Mouse (Mus musculus) embryonic facial prominence, embryonic 10.5 days (tissue): Measurements from ENCODE around the gene Cep170b. TPM values are rescaled to one million over a fixed set of nuclear protein-coding genes. Genes with fewer than 3 reads are reported as not detected.

Experiments used
- DNase-seq: peaks from one replicate; pipeline ENCODE4 v3.0.0-alpha.2; 2017; ENCODE audit warnings: low spot score
- H3K27ac ChIP-seq: fragments of 300-500 bp; sonication (generic); replicated peaks from 2 replicates; pipeline ENCODE4 v1.5.1; 2016; ENCODE audit warnings: mild to moderate bottlenecking
- H3K27me3 ChIP-seq: fragments of 300-500 bp; sonication (generic); replicated peaks from 2 replicates; pipeline ENCODE4 v1.6.1; 2016; ENCODE audit warnings: low read depth, mild to moderate bottlenecking; ENCODE audit not compliant: poor library complexity, severe bottlenecking
- H3K36me3 ChIP-seq: fragments of 300-500 bp; sonication (generic); replicated peaks from 2 replicates; pipeline ENCODE4 v1.6.1; 2016; ENCODE audit warnings: mild to moderate bottlenecking, moderate library complexity
- H3K4me1 ChIP-seq: fragments of 300-500 bp; sonication (generic); 2 replicates; pipeline ENCODE4 v1.6.1; 2016
- H3K4me3 ChIP-seq: fragments of 300-500 bp; sonication (generic); 2 replicates; pipeline ENCODE4 v1.5.1; 2016; ENCODE audit warnings: mild to moderate bottlenecking, moderate library complexity
- H3K9me3 ChIP-seq: fragments of 300-500 bp; sonication (generic); 2 replicates; pipeline ENCODE4 v1.6.1; 2016; ENCODE audit warnings: mild to moderate bottlenecking
- WGBS: fragments of 180-500 bp; shearing (Covaris S2); methylation state at CpG from one replicate; pipeline ENCODE4 v1.1.7; 2016; 5-methylcytosine and 5-hydroxymethylcytosine counted together
- polyA plus RNA-seq: library from polyadenylated mRNA; unstranded; fragments of >200 nt; fragmentation: Nextera tagmentation; extraction: Ambion mirVana; gene quantifications from 2 replicates; pipeline ENCODE4 v1.2.1, GENCODE M21; 2016

Cep170b gene
- polyA plus RNA-seq, 1 experiment from 2014 or later, result 10.6 TPM

DNA sequence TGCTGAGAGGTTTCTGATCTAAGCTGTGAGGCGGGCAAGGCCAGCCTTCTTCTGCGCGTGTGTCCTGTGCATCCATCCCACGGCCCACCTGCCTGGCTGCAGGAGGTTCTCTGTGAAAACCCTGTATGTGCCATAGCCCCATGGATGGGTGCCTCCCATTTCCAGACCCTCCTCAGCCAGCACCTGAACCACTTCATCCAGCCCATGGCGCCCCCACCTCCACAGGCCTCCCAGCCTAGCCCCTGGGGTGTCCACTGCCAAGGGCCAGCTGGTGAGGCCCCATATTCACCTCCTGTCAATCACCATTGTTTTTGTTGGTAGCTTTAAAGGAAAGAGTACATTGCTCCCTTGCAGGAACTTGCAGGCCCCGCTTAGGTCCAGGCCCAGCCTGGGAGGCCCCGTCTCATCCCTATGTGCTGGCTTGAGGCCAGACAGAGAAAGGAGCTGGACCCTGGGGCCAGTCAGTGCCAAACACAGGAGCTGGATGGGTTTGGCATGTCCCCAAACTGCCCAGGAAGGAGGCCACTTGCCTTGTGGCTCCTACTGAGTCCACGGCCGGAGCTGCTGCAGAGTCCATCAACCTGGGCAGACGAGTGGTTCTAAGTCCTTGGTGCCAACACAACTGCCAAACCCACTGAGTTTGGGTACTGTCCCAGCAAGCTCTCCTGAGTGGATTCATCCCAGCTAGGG is 24.8 kb downstream of the Cep170b start:
- no peak overlapping the region for H3K27ac ChIP-seq
- no peak for DNase-seq

DNA sequence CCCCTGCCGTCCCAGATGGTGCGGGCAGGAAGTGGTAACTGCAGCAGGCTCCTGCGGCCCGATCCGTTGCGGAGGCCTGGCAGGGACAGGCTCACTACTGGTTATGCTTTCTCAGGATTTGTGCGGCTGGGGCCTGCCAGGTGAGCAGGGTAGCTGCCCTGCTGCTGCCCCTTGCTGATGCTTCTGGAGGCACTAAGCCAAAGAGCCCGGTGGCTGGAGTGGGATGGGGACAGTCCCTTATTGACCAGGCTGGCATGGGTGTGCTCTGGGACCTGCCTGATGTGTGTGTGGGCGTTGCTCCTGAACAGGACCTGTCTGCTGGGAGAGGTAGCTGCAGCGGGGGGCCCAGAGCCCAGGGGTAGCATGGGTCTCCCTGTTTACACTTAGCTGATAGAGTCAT is 25.5 kb downstream of the Cep170b start:
- H3K9me3 ChIP-seq, result no peaks in the 10 kb centered on the region
- H3K4me3 ChIP-seq, result no peak overlapping the region
- WGBS, result 86% methylated on average over 10 of the region's 10 CpGs
- no peaks in the 10 kb centered on the region for H3K27me3 ChIP-seq
- no peak for DNase-seq
- peaks cover 26% of the 10 kb centered on the region for H3K36me3 ChIP-seq
- no peak overlapping the region for H3K27ac ChIP-seq
- peaks cover 46% of the 10 kb centered on the region for H3K4me1 ChIP-seq

More for the DNA sequence above, 24.8 kb downstream of the Cep170b start:
- WGBS, result 90% methylated on average over 10 of the region's 10 CpGs
- Histone ChIP-seq H3K4me3 (no peak overlapping the region), H3K4me1 (peaks cover 50% of the 10 kb centered on the region), H3K36me3 (peaks cover 31% of the 10 kb centered on the region), H3K27me3 (no peaks in the 10 kb centered on the region), H3K9me3 (no peaks in the 10 kb centered on the region)

DNA sequence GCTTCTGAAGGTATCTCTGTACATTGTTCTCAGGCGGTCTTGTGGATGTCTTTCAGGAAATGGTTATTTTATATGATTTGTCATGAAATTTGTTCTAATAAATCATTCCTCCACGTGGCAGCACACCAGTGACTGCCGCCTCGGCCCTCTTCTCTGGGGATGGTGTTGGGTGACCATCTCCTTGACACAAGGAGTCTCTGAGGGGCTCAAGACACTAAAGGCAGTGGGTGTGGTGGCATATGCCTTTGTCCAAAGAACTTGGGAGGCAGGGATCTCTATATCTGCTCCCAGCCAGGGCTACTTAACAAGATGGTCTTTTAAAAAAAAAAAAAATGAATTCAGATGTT is 26.2 kb downstream of the Cep170b start:
- Histone ChIP-seq H3K27ac (no peak overlapping the region), H3K4me1 (peaks cover 45% of the 10 kb centered on the region), H3K36me3 (peaks cover 23% of the 10 kb centered on the region), H3K27me3 (no peaks in the 10 kb centered on the region), H3K4me3 (no peak overlapping the region), H3K9me3 (no peaks in the 10 kb centered on the region)
- no peak for DNase-seq
- WGBS, result 80% methylated on average over 4 of the region's 4 CpGs

DNA sequence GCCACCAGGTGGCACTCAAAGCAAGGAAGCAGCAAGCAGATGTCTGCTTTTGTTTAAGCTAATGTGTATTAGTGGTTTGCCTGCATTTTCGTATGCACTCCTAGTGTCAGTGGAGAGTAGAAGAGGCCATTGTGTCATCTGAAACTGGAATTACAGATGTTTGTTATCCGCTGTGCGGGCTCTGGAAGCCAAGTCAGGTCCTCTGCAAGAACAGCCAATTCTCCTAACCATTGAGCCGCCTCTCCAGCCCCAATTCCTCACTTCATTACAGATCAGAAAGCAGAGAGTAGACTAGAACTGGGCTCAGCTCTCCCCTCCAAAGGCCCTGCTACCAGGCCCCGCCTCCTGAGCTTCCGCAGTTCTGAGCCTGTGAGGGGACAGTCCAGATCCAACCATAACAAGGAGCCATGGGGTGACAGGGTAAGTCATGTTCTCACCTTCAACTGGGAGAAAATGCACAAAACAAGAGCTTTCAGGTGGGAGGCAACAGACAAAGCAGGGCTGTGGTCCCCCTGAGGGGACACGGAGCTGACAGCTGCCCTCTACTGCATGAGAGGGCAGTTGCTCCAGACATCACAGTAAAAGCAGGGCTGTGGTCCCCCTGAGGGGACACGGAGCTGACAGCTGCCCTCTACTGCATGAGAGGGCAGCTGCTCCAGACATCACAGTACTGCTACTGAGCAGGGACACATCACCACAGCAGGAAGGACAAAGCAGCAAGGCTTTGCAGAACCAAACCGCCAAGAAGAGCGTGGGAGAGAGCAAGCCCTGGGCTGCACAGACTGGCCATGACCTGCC is 26.8 kb downstream of the Cep170b start:
- WGBS, result 16% methylated on average over 10 of the region's 10 CpGs
- Histone ChIP-seq H3K27ac (peak overlapping the region; percentile 85), H3K27me3 (no peaks in the 10 kb centered on the region), H3K4me3 (peak overlapping the region; percentile 37), H3K36me3 (peaks cover 23% of the 10 kb centered on the region), H3K9me3 (no peaks in the 10 kb centered on the region), H3K4me1 (peaks cover 45% of the 10 kb centered on the region)
- DNase-seq, result peak; percentile 57

DNA sequence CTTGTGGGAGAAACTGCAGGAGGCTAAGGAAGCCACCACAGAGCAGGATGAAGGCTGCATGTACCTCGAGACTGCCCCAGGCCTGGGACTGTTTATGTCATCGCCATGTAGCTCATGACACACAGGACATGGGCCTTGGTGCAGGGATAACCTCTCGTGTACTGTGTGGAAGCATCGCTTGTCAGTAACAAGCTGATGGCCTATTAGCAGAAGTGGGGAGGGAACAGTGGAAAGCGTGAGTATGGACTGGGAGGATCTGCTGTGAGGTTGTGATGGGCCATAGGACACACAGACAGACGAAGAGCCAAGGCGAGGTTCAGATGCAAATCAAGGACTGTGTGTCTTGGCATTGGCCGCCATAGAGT is 27.3 kb downstream of the Cep170b start:
- no peaks in the 10 kb centered on the region for H3K27me3 ChIP-seq
- H3K4me3 ChIP-seq, result no peak overlapping the region
- peaks cover 23% of the 10 kb centered on the region for H3K36me3 ChIP-seq
- H3K4me1 ChIP-seq, result peaks cover 41% of the 10 kb centered on the region
- 79% methylated on average over 8 of the region's 8 CpGs for WGBS
- no peaks in the 10 kb centered on the region for H3K9me3 ChIP-seq
- DNase-seq, result no peak
- peak overlapping the region; percentile 85 for H3K27ac ChIP-seq

DNA sequence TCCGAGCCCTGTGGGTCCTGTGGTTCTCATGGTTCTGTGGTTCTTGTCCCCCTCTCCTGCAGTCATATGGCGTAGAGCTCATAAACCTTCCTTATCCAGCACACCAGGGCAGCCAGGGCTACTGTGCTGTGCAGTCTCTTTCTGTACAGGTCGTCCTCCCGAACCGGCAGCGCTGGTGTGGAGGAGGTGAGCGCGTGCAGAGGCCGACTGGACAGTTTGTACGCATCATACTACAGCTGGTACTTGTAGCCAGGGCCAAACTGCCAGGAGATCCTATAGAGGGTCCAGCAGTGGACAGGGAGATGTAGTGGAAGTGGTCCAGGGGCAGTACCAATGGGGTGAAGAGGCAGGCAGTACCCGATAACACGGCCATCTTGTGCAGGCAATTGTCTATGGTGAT is 30.7 kb downstream of the Cep170b start:
- Histone ChIP-seq H3K9me3 (no peaks in the 10 kb centered on the region), H3K4me3 (no peak overlapping the region), H3K36me3 (no peaks in the 10 kb centered on the region), H3K27me3 (no peaks in the 10 kb centered on the region), H3K27ac (no peak overlapping the region), H3K4me1 (peaks cover 12% of the 10 kb centered on the region)
- 87% methylated on average over 12 of the region's 12 CpGs for WGBS
- no peak for DNase-seq

DNA sequence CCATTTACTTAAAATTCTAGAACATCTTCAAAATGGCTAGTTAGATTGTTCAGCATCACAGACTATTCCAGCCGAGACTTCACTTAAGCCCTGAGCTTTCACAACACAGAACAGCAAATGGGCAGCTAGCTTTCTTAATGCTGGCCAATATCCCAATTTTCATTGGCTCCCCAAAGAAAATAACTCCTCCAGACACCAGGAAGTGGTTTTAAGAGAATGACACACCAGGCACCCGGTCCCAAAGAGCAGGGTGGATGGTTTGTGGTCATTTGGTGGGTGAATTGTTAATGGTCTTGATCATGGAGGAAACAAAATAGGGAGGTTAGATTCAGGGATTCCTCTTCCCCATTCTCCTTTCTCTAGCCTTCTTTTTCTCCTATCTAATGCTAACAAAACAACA is 32.1 kb downstream of the Cep170b start:
- Histone ChIP-seq H3K4me1 (peaks cover 5% of the 10 kb centered on the region), H3K4me3 (no peak overlapping the region), H3K9me3 (no peaks in the 10 kb centered on the region), H3K27me3 (no peaks in the 10 kb centered on the region), H3K27ac (no peak overlapping the region), H3K36me3 (no peaks in the 10 kb centered on the region)
- WGBS, result 67% methylated on average over 2 of the region's 2 CpGs
- no peak for DNase-seq

DNA sequence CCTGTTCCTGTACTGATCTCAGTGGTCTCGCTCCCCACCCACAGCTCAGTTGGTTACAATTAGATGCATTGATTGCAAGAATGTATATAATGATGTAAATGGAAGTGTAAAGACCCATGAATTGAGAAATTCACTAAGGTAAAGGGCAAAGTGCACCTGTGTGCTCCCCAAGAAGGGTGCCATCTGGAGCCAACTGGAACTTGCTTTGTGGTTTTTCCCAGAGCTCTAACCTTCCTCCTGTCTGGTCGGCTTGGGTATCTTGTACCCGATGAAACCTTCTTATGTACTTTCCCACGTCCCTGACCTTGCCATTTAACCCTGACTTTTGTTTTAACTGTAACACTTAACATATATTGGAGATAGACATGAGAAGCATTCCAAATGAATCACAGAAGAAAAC is 35.6 kb downstream of the Cep170b start:
- WGBS, result 76% methylated on average over 4 of the region's 4 CpGs

DNA sequence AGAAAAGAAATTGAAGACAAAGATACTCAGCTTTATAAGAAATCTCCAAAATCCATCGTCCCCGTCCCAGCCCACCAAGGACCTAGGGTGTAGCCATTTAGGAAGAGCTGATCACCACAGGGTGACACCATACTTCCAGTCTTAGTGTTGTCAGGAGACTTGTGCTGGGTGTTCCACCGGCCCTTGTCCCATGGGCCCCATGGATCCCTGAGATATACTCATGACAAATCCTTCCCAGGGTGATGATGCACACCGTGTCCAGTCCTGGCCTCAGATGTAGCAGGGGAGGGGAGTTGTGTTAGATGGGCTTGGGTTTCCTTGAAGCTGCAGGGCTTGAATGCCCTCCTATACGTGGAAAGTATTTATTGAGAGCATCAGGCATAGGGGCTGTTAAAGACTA is 37.6 kb downstream of the Cep170b start:
- no peak overlapping the region for H3K27ac ChIP-seq
- no peak overlapping the region for H3K4me3 ChIP-seq
- WGBS, result 90% methylated on average over 5 of the region's 5 CpGs
- H3K27me3 ChIP-seq, result no peaks in the 10 kb centered on the region
- no peaks in the 10 kb centered on the region for H3K9me3 ChIP-seq
- DNase-seq, result no peak
- H3K36me3 ChIP-seq, result no peaks in the 10 kb centered on the region
- H3K4me1 ChIP-seq, result peaks cover 9% of the 10 kb centered on the region; the same call in 1 of the 2 replicates

More for the DNA sequence above, 35.6 kb downstream of the Cep170b start:
- Histone ChIP-seq H3K4me1 (peaks cover 8% of the 10 kb centered on the region; the same call in 1 of the 2 replicates), H3K4me3 (no peak overlapping the region), H3K9me3 (no peaks in the 10 kb centered on the region), H3K36me3 (no peaks in the 10 kb centered on the region), H3K27me3 (no peaks in the 10 kb centered on the region), H3K27ac (no peak overlapping the region)
- no peak for DNase-seq

DNA sequence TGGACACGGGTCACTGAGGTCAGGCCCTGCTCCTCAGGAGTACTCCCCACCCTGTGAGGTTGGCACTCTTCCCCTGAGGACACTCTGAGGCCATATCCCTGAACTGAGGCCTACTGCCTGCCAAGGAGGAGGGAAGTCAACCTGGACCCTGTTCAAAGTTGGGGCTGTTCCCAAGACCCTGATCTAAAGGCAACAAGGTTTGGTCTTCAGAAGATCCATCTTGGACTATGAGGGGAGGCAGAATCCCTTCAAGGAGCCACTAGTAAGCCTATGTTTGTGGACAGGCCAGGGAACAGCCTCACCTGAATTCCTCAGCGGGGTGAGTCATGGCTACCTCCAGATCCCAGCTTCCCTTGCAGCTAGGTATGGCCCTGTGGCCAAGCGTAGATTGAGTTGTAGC is 39.2 kb downstream of the Cep170b start:
- 89% methylated on average over 3 of the region's 3 CpGs for WGBS
- Histone ChIP-seq H3K27me3 (no peaks in the 10 kb centered on the region), H3K4me1 (peaks cover 9% of the 10 kb centered on the region; the same call in 1 of the 2 replicates), H3K36me3 (no peaks in the 10 kb centered on the region), H3K9me3 (no peaks in the 10 kb centered on the region), H3K4me3 (no peak overlapping the region), H3K27ac (no peak overlapping the region)
- DNase-seq, result no peak

DNA sequence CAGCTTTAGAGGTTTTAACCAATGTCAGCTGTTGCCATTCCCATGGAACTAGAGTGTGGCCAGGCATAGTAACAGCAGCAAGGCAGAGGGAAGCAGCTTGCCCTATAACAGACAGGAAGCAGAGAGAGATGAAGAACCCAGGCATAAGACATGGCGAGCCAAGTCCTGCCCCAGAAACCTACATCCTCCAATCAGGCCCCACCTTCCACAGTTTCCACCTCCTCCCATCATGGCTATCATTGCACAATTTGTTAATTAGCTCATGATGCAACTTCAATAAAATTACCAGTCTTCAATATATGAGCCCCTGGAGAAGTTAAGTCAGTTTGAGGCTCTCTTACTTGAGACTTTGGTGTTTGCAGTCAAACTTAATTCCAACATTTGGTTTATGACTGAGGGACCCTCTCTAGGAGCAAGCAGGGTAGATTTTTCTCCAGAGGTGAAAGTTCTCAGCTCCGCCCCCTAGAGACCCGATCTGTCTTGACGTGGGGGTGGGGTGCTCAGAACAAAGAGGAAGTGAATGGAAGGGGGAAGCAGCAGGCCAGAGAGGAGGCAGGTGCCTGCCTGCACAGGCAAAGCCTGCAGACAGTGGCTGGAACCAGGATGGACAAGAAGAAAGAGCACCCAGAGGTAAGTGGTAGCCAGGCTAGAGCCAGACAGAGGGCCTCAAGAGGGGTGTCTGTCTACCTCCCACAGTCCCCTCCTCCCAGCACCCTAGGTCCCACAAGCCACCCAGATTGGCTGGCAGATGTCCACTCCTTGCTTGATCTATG is 40.1 kb downstream of the Cep170b start, which contains the start of gene Pld4:
Gene Pld4, plus strand, starts transcription at position 502 of the 773 bp plus-strand sequence.
- Histone ChIP-seq H3K4me3 (no peak within 1 kb of the TSS), H3K36me3 (no peaks in the 10 kb centered on the region), H3K27me3 (no peaks in the 10 kb centered on the region), H3K27ac (peak within 1 kb of the TSS; percentile 51), H3K4me1 (peaks cover 9% of the 10 kb centered on the region; the same call in 1 of the 2 replicates), H3K9me3 (no peaks in the 10 kb centered on the region)
- 43% methylated on average over 4 of the region's 4 CpGs for WGBS
- DNase-seq, result no peak

DNA sequence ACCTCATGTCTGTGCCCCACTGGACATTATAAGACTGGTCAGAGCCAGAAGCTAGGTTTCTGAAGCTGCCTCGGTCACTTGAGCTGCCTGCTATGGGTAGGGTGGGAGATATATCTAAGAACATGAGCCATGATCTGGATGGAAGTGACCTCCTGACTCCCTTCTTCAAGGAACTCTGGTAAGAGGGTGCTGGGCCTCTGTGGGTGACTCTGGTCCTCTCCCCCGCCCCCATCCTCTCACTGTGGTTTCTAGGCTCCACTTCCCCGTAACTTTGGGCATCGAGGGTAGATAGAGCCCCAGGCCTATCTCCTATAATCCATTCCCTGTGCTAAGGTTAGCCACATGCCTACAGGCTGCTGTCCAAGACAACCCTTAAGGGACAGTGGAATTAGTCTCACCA is 41.2 kb downstream of the Cep170b start:
- H3K27me3 ChIP-seq, result no peaks in the 10 kb centered on the region
- H3K36me3 ChIP-seq, result no peaks in the 10 kb centered on the region
- WGBS, result 86% methylated on average over 4 of the region's 4 CpGs
- no peak overlapping the region for H3K27ac ChIP-seq
- DNase-seq, result no peak
- no peak overlapping the region for H3K4me3 ChIP-seq
- no peaks in the 10 kb centered on the region for H3K9me3 ChIP-seq
- peaks cover 9% of the 10 kb centered on the region; the same call in 1 of the 2 replicates for H3K4me1 ChIP-seq
